Mouse (Mus musculus): Measurements from ENCODE around the gene Cd93.

The Cd93 gene

DNA sequence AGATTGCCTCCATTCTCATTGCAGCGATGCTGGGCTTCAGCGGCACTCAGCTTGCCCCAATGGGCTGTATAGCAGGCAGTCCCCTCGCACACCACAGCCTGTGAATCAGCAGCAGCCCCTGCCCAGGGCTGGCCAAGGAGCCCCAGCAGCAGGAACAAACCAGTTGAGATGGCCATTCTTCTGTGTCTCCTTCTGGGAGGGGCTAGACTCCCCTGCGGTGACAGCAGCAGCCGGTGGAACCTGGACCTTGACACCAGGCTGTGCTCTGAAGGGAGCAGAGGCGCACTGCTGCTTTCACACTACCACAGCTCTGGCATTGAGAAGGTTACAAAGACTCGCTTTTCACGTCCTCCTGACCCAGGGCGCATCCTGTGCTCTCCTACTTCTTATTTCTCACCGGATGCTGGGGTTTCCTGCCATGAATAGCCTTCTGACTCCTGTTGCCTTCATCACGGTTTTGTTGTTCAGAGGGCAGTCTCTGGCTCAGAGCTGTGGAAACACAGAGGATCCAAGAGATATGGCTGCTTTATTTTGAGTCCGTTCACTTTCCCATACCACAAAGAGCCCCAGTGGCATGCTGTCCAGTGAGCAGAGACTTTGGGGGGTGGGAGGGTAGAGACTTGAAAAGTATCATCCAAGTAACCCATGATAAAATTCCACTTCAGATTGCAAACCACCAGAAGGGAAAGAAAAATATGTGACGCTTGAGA is at the start of gene Cd93:
Cd93 (minus strand) TSS at position 315 of the 710 bp plus-strand sequence.
- DNase-seq, result peak; percentile 5 to 29

GRCm38 (mm10) chr2:148492108-148492507 is 48.7 kb upstream of the Cd93 start:
- DNase-seq, result no peak

GRCm38 (mm10) chr2:148490150-148490549 is 46.8 kb upstream of the Cd93 start:
- DNase-seq, result no peak

GRCm38 (mm10) chr2:148488885-148489284 is 45.5 kb upstream of the Cd93 start:
- no peak for DNase-seq

GRCm38 (mm10) chr2:148485576-148485975 is 42.2 kb upstream of the Cd93 start:
- DNase-seq, result no peak

DNA sequence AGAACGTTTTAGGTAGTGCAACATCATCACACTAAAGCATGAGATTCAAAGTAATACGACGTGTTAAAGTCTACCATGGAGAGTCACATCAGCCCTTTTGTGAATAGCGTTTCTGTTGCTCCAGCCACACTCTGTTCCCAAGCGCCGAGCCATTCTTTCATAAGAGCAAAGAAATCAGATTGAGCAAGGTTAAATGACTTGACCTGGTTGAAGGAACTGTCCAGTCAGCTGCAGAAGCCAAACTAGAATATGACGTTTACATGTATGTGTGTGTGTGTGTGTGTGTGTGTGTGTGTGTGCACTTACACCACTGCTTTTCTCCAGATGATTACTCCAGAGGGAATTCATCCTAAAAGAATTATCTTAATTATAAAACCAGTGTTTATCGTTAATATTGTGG is 37.0 kb upstream of the Cd93 start:
- DNase-seq, result no peak

DNA sequence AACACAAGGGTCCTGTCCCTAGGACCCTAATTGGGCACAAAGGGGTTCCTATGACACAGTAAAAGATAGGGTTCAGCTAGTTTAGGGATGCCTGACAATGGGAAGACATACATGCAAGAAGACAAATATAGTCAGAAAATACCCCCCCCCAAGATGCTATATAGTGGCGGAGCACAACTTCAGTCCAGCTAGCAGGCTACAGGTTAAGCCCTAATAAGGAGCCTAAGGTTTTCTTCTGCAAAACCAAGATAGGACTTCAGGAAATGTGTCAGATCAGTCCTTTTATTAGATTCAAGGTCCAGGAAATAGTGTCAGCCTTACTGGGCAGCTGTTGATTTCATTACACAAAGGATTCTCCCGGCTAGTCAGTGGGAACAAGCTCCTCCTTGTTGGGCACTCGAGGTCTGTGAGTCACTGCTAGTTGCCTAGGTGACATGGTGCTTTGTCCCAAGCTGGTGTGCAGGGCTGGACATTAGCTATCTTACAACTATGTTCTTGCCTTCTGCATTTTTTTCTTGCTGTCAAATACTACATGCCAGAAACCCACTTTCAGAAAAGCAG is 34.9 kb upstream of the Cd93 start:
- no peak for DNase-seq

GRCm38 (mm10) chr2:148477346-148477745 is 34.0 kb upstream of the Cd93 start:
- DNase-seq, result no peak

DNA sequence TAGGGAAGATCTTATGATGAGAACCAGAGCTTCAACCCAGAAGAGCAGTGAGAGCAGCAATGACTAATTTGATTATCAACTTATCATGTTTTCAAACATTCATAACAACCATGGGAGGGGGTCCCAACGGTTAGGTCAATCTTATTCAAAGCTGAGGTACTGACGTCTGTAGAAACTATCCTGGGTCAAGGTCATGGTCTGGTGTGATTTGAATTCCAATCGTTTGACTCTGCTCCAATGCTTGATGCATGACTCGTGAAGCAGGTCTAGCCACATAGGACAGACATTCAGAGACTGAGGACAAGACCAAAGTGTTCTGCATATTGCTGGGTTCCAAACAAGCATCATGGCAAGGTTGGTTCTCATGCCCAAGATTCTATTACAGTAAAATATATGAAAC is 33.2 kb upstream of the Cd93 start:
- no peak for DNase-seq

- DNase-seq, result no peak
Measured at GRCm38 (mm10) chr2:148475879-148476495, 32.6 kb upstream of the Cd93 start.

DNA sequence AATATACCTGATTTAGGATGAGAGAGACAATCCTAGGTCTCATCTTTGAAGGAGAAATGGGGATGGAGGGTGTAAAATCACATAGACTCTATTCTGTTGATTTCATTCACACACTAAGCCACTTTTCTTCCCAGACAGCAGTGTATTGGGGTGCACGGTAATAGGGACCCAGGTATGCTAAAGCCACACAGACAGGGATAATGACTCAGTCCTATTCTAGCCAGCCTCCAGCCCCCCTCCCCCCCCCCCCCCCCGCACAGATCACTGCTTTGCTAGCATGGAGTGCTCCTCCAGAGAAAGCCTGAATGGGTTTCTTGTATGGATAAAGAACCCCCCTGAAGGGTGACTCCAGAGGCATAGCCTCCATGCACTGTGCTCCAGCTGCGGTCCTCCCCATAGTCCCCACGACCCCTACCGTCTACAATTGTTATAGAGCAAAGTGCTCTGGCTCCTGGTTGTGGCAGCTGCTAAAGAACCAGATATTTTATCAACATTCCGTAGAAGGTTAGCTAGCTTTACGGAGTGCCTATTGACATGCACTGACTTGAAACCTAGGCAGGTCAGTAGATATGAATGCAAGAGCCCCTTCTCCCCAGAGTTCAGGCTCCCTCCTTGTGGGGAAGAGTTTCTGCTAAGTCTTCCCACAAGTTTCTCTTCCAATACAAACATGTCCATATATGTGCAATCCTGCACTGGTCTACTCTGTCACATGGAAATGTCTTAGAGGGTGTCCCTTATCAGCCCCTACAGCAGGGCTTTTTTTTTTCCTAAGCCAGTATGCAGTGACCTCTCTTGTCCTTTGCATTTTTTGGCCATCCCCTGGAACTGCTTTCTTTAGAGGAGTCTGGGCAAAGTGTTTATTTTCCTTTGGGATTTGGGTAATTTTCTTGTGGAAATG is 26.2 kb upstream of the Cd93 start:
- no peak for DNase-seq

- no peak for DNase-seq
Measured at GRCm38 (mm10) chr2:148467921-148468440, 24.6 kb upstream of the Cd93 start.

DNA sequence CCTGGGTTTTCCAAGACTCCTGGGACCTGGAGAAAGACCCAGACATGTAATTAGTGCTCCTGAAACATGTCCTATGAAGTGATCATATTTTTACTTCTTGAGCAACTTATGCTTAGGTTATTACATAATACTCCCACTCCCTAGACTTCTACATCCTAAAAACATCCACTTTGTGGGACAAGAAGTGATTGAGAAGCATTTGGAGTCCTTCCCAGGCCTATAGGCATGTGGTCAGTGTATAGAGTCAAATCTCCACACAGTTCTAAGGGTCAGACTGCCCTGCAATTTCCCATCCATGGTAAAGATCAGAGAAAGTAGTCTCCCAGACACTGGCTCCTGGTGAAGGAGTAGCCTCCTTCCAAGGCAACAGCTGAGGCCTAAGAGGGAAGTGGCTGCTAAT is 12.0 kb upstream of the Cd93 start:
- no peak for DNase-seq

DNA sequence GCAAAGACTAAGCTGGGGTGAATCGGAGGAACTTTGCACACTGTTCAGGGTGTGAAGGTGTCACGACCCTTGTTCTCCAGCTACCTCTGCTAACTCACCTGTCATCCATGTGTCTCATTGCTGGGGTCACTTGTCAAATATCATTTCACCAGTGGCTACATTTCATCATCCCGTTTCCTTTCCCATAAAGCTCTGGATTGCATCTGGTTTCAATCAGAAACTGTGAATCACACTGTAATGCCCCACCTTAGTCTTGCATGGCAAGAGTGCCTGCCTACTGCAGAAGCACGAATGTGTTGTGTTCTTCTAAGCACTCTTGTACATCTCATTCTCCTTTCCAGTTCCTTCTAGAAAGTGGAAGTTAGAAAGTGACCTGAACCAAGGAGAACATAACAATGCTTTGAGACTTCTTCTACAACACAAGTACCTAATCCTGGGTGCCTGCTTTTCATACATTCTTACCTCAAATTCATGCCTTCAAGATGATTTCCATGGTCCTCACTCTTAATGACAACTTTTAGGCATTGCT is 10.7 kb upstream of the Cd93 start:
- no peak for DNase-seq

DNA sequence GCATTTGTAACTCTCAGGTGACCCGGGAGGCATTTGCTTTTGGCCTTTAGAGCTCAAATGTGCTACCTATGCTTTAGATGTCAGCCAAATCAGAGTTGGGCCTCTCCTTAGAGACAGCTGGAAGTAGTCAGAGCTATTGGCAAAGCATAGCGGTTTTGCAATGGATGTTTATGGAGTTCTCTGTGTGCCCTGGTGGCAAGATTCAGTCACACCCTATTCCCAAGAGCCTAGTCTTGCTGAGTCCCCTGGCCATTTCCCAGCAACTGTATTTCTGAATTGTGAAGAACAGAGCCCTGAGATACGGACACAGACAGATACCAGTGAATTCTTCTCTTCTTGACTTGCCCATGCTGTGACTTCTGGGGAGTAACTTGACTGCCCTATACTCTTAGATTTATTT is 9.7 kb upstream of the Cd93 start:
- no peak for DNase-seq

DNA sequence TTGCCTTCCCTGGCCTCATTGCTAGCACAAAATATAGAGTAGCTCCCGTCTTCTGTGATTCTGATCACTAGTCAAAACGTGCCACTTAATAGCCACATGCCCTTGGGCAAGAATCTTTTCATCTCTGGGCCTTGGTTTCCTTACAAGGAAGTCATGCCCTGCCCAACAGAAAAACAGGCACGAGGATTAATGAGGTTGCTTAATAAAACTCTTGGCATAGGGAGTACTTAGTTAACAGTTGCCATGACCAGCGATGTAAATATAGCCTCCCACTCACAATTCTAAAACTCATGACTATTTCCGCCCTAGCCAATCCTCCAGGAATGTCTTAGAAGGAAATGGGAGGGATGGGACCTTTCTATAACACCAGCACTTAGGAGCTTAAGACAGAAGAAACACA is 8.1 kb upstream of the Cd93 start:
- no peak for DNase-seq

- DNase-seq, result no peak
Measured at GRCm38 (mm10) chr2:148450616-148451015, 7.3 kb upstream of the Cd93 start.

DNA sequence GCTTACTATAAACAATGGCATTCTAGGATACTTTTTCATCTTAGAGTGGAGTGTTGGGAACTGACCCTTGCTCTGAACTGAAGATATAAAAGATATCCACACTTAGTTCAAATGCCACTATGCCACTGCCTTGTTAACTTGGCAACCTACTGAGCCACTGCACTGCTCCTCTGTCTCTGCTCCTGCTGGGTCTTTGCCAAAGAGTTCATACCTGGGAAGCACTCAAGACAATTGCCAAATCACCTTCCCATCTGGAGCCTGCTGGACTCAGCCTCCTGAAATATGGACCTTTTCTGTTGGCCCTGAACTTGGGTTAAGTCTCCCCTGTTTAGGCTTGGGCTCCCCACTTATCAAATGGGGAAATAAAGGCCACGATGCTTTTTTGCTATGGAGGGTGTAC is 6.3 kb upstream of the Cd93 start:
- DNase-seq, result no peak

GRCm38 (mm10) chr2:148446446-148446845 is 3.1 kb upstream of the Cd93 start:
- no peak for DNase-seq

DNA sequence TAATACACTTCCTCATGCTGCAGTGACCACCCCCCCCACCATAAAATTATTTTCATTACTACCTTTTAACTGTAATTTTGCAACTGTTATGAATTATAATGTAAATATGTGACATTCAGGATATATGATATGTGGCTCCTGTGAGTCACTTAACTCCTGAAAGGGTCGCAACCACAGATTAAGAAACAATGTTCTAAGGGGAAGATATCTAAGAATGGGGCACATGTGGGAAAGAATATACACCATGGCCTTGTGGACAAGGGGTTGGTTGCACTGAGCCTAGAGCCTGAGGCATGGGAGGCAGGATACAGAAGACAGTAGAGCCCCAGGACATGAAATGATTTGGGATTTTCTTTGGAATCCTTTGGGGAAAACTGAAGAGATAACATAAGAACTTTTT is 2.3 kb upstream of the Cd93 start:
- no peak for DNase-seq

- no peak for DNase-seq
Measured at GRCm38 (mm10) chr2:148444472-148444871, 1.1 kb upstream of the Cd93 start.

DNA sequence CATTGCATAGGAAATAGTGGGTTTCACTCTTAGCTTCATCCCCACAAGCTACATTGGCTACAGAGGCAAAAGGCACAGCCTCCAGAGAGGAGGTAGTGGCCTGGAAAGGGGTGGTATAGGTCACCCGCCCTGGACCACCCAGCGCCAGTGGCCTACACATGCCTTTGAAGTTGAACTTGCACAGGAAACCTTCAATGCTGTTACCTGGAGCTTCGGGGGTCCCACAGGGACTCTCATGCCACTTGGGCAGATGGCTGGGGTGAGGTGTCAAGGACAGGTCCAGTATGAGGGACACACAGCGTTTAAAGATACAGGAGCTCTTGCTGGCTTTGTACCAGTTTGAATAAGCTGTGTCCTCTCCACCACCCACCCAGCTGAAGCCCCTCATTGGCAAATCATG is 653 bp downstream of the Cd93 start:
- no peak for DNase-seq

- DNase-seq, result no peak
Measured at GRCm38 (mm10) chr2:148442172-148442571, 1.2 kb downstream of the Cd93 start.
